Mouse (Mus musculus) ES-Bruce4 (cell line): Measurements from ENCODE around the gene Naa11.

Source experiments
- CTCF ChIP-seq: IDR thresholded peaks from one replicate; pipeline ENCODE4 v1.8.1; 2011; ENCODE audit warnings: low read depth, low read length
- EP300 ChIP-seq: IDR thresholded peaks from 2 replicates; pipeline ENCODE4 v1.6.1; 2011; ENCODE audit warnings: low read depth, low read length; ENCODE audit not compliant: insufficient read depth

DNA sequence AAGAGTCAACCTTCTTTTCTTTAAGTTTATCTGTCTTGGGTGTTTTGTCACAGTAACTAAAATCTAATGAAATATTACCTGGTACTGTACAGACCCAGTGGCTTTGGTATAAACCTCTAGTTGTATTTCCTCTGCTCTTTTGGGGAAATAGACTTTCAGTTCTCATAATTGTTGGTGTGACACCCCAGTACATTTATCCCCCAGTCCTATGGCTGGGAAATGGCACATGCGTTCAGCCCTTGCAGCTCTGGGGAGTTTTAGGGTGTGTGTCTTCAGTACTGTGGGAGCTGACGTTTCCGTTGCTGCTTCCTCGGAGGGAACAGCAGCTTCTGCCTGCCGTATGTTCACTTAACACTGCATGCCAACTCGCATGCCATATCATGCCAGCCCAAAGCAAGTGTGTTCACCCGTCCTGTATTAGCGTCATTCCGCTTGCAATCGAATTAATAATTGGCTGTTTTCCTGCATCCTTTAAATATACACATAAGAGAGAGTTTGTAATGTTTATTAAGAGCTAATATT lies 46.4 kb downstream of the Naa11 start:
- no peak for TF ChIP-seq CTCF
- no peak for TF ChIP-seq EP300
